Mouse (Mus musculus): ENCODE results near the gene Bcl2l14.

Bcl2l14 gene

DNA sequence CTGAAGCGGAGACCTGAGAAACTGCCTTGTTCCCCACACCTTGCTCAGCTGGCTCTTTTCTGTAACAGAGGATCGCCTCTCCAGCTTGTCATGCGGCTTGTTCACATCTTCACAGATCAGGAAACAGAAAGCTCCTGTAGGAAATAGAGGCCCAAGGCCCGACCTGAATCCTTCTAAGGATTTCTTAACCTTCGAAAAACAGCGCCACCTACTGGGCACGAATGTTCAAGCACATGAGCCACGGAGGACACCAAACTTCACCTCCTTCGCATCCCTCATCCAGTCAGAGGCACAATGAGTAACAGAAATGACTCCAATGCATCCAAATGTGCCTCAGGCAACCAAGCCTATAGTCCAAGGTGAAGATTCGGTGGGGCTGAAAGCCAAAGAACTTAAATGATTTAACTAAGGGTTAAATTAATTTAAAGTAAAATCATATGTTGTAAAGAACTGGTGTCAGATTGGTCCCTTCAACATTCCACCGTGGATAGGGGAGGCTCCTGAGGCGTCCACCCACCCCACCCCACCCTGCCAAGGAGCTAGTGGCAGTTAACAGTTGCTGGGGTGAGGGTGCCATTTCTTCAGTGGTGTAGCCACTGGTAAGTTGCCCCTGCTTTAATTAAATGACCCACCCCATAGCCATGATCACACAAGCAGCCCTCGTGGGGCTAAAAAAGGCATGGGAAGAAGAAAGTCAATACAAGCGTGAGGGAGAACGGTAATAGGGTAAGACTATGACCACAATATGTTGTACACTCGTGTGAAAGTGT is 7.0 kb downstream of the Bcl2l14 start:
- DNase-seq (ENCODE audit: inconsistent ontology term), result peak; percentile 24

DNA sequence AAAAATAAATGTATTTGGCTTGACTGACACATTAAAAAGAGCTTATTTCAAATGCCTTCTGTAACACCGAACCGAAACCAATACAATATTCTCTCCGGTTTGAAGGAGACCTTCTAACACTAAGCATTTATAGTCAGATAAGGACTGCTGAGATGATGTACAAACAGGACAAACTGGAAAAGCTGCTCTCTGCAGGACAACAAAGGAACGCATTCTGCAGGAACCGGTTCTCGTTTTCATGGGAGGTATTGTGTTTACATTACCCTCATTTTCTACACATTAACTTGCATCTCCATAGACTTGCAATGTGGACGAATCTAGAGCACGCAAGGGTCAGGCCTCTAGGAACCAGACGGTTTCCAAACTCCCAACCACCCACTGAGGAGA is 7.6 kb downstream of the Bcl2l14 start:
- no peak for DNase-seq (ENCODE audit: inconsistent ontology term)

DNA sequence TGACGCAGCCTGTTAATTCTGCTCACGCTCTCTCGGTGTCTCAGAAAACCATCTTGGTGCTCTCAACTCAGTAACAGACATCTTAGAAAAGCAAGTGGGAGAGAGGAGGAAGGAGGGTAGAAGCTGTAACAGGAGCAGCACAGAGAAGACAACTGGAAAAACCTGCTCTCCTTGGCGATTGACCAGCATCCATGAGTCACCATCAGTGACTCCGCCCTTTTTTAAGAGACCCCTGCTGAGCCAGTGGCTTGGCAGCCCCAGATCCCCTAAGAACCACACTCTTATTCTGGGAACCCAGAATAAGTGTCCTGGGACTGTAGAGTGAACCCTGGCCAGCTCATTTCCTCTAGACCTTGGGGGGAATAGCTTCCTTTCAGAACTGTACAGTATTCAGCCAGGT is 11.1 kb downstream of the Bcl2l14 start:
- DNase-seq (ENCODE audit: inconsistent ontology term), result no peak

DNA sequence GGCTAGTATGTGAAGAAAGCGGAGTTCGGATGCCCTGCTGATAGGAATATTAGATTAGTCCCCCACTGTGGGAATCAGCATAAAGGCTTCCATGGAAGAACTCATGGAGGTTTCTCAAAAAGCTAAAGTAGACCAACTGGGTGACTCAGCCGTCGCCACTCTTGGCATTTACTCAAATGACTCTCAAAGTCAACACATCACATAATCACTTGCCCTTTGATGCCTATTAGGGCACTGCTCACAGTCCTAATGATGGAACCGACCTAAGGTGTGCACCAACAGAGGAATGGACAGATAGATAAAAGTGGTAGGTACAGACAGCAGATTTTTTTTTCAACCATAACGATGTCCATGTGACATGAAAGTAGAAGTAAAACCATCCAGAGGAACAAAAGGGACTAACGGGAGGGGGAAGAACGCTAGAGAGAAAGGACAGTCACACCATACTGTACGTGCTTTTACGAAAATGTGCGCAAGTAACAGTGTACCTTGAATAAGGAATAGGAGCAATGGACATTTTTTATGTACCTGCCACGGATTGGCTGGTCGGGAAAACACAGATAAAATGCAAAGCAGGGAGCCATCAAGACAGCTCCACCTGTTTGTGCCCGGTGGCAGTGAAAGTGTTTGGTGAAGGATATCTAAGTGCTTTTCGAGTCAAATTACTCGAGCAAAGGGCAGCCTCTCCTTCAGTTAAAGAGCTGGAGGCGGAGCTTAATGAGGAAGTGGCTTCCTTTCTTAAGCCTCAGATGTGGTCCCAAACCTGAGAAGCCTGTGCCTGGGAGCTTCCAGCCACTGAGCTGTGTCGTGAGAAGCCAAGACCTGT is 17.8 kb downstream of the Bcl2l14 start:
- DNase-seq (ENCODE audit: inconsistent ontology term), result no peak

DNA sequence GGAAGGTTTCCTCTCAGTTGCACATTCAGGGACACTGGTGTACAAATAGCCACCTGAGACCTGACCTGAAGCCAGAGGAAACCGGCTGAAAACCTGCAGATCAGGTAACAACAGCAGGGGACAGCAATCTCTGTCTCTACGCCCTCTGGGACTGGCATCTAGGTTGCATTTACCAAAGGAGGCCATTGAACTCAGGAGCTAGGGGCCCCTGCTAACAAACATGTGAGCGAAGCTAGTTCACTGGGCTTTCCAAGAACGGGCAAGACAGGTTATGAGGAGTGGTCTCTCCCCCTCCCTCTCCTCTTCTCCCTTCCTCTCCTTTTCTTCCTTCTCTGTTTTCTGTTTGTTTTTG is 18.4 kb downstream of the Bcl2l14 start:
- no peak for DNase-seq (ENCODE audit: inconsistent ontology term)

DNA sequence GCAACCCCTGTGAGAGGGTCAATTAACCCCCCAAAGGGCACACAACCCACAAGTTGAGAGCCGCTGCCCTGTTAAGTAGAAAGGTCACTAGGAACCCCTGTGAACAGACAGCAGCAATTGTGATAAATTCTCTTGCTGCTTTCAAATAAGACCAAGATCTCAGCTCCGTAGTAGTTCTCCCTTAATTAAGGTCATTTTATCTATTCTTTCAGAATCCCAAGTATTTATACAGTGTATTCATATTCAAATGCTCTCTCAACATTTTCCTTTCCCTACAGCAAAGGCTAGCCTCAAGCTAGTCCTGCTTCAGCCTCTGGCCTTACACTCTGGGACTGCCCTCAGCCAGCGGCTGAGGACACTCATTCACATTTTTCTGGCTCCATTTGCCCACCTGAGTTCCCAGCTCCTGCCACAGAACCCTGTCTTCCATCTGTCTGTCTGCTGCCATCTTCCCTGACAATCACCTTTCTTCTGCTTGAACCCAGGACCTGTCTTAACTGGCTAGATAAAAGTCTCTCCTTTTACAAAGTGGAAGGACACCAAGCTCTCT is 20.5 kb downstream of the Bcl2l14 start:
- no peak for DNase-seq (ENCODE audit: inconsistent ontology term)

DNA sequence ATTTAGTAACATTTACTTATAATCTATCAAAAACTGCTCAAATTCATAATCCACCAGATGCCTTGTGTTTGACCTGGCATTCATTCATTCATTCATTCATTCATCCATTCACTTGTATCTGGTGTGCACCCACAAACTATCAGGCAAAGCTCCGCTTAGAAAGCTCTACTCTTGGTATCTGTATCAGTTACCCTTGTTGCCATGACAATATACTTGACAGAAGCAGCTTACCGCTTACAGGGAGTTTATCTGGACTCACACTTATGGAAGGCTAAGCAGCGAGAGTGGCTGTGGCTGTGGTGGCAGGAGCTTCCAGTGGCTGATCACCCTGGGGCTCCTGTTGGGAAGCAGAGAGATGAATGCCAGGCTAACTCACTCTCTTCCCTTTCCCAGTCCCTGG is 21.8 kb downstream of the Bcl2l14 start:
- no peak for DNase-seq (ENCODE audit: inconsistent ontology term)

DNA sequence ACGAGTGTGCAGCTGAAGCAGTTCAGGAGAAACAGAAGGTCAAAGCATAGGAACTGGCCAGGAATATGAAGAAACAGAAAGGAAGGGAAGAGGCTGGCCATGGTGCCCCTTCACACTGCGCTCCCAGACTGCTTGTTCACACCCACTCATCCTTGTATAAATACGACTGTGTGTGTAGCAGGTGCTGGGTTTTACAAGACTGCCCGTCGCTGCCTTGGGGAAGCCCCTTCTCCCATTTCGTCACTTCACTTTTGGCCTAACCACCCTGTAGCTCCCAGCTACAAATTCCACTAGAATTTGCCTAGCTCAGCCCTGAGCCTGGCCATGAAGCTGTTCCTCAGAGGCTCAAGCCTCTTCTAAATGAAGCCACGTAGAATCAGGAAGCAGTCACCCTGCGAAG is 24.3 kb downstream of the Bcl2l14 start:
- no peak for DNase-seq (ENCODE audit: inconsistent ontology term)

DNA sequence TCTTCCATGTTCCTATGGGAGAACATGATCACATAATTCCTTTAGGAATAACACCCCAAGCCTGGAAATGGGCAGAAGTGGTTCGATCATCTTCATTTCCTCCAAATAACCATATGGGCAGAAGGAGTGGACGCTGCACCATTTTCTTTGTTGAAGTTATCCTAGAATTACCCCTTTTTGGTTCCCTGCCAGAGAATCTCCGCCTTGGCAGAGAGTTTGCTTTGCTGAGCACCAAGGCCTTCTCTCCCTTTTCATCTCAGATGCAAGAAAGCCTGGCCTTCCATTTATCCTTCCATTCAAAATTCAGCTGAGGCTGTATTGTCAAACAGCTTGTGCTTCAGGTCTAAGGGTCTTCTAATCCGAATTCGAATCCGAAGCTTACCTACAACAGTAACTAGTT is 25.8 kb downstream of the Bcl2l14 start:
- no peak for DNase-seq (ENCODE audit: inconsistent ontology term)

DNA sequence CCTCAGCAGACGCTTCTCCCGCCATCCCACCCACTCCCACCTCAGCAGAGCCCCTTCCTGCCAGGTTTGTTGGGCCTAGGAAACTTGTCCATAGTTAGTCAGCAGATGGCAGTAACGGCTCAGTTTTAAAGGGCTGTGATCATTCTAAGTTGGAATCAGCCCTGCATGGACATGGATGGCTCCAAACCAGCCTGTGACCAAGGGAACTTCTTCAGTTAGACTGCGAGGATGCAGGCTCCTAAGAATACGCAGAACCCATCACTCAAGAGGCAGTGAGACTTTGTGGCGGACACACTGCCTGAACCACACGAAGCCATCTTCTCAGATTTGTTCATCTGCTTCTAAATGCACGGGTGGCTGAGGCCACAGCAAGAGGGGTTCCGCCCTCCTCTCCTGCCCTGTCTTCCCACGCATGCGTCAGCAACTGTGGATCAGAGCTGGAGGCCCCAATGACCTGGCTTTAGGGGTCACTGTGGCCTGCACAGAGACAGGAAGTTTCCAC is 29.1 kb downstream of the Bcl2l14 start:
- peak; percentile 59 for DNase-seq (ENCODE audit: inconsistent ontology term)

DNA sequence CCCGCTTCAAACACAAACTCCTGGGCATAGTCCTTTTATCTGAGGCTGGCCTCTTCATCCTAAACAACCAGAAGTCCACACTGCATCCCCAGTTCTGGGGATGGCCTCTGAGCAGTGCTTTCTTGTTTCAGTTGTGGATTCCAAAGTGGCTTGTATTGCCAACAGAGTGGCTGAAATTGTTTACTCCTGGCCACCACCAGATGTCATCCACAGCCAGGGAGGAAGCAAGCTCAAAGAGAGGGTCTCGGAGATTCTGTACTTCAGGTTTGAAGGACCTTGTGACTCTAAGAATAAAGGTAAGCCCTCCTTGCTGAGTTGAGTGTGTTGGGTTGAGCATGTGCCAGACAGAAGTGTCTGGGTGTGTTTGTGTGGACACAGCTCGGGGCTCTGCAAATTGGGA is 31.0 kb downstream of the Bcl2l14 start:
- DNase-seq (ENCODE audit: inconsistent ontology term), result no peak

DNA sequence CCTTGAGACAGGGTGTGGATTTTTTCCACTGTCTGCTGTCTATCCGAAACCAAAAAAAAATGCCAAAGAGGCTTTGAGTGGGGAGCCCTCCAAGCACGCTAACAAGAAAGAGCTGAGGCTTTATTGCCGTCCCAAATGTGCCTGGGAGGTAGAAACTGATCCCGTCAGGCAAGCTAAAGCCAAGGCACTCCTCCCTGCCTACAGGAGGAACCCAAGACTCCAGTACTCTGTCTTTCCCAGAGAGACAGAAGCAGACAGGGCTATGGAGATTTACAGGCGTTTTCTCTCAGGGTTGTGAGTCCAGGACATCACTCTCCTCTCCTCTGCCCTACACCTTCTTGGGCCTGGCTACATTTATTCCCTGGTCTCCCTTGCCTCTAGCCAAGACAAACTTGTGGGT is 32.3 kb downstream of the Bcl2l14 start:
- DNase-seq (ENCODE audit: inconsistent ontology term), result no peak

DNA sequence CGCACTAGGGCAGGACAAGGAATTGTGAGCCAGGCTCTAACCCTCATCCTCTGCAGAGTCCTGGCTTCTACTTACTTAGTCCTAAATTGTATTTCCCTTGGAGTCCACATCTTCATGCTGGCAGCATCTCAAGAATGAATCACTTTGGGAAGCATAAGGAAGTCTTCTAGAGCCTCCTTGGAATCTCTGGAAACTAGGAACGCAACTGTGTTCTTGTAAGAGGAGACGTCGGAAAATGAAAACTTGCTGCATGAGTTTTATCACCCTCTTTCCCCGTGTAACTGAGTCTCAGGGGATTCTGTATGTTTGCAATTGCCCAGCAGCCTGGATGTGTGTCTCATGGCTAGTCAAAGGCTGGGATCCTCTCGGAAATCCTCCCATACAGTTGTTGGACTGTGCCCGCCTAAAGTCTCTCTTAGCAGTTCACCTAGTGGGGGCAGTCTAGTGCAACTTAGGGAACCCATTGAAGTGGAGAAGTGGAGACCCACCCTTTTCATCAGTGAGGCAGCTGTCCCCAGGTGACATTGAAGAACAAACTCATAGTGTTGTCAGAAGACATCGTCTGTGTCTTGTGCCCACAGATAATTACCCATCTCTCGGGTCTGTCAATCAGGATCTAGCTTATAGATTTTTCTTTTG is 34.2 kb downstream of the Bcl2l14 start:
- DNase-seq (ENCODE audit: inconsistent ontology term), result no peak

DNA sequence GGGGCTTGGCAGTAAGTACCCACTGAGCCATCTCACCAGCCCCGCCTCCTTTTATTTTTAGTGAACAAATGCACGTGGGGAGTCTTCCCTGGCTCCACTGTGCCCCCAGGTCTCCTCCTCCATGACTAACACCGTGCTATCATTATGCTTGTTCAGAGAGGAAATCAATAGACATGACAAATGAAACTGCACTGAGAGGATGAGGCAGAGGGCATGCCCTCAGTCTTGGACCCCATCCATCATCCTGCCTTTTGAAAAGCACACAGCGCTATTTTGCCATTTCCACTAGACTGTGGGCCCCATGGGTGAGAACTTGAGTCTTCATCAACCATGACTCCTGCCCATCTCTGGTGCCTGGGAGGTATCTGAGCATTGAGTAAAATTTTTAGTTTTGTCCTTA is 35.5 kb downstream of the Bcl2l14 start:
- peak; percentile 29 for DNase-seq (ENCODE audit: inconsistent ontology term)

DNA sequence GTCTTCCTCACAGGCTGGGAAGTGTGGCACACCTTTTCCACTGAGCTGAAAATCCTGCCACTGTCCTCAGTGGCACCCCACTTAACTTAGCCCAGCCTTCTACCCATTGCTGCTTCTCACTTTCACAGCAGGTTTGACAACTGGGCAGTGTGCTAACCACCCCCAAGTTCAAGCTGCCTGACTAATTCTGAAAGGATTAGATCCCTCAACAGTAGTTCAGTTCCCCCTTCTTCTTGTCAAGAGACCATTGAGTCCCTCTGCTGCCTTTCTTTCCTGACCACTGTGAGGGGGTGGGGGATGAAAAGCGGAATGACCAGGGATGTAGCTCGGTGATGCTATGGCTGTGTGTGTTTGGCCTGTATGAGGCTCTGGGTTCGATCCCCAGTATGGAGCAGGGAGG is 37.2 kb downstream of the Bcl2l14 start:
- no peak for DNase-seq (ENCODE audit: inconsistent ontology term)

DNA sequence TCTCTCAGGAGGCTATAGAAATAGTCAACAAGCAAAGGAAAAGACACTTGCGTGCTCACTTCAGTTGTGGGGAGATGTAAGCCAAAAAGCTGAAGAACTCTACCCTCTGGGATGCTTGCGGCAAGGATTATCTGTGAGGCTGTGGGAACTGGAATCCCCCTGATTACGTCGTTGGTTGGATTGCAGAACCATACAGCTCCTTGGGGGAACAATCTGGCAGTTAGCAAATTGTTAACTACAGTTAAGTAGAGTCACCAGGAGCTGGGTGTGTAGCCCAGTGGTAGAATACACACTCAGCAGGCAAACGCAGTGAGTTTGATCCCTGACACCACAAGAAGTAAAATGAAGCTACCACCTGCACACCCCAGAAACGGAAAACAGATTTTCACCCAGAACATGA is 37.9 kb downstream of the Bcl2l14 start:
- DNase-seq (ENCODE audit: inconsistent ontology term), result no peak

DNA sequence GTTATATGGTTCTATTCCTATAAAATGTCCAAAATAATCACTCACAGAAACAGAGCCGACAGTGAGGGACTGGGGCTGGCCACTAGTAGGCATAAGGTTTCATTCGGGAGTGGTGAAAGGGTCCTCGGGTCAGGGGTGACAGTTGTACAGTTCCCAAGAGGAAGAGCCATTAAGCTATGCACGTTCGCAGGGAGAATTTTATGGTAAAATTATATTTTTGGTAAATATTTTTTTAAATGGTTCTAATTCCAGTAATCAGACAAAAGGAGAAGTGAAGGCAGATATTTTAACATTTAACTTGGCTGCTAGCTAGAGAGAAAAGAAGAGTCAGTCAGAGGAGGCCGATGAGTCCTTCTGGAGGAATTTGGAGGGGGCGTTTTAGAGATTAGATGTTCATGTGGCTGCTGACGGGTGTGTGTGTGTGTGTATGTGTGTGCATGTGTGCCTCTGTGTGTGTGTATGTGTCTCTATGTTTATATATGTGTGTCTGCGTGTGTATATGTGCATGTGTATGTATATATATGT is 38.8 kb downstream of the Bcl2l14 start:
- no peak for DNase-seq (ENCODE audit: inconsistent ontology term)

DNA sequence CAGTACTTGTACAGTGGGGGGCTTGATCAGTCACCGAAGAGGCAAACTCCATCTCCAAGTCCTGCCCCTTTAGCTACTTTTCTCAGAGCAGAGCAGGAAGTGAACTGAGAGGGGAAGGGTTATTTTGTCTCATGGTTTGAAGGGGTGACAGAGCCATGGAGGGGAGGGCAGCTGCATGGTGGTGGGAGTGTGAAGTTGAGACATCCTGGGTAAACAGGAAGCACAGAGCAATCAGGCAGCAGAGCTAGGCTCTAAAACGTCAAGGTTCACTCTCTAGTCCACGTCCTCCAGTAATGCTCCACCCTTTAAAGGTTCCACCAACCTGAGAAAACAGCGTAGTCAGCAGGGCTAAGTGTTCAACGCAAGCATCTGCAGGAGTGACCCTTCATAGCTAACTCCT is 40.8 kb downstream of the Bcl2l14 start:
- DNase-seq (ENCODE audit: inconsistent ontology term), result no peak

DNA sequence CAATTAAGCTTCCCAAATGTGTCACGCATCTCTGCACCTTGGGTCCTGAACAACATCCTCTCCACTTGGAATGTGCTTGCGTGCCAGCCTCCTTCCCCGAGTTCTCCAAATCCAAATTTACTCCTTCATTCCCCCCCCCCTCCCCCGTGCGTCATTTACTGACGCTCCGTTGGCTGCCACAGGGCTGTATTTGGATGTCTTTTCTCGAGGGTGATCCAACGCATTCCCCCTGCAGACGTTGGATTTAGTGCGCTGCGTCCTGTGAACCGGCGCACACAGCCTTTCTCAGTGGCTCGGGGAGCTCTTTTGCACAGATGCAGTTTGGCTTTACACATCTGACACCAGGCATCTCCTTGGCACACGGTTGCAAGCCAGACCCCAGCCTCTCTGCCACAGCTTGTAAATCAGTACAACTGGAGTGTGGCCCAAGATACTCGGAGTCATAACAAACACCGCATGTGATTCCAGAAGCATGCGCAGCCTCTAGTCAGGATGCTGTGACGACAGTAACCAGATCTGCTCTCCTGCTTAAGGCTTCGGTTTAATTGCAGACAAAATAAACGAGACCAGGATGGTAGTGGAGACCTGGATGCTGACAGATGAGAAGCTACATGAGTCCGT is 43.4 kb downstream of the Bcl2l14 start:
- DNase-seq (ENCODE audit: inconsistent ontology term), result peak; percentile 70

DNA sequence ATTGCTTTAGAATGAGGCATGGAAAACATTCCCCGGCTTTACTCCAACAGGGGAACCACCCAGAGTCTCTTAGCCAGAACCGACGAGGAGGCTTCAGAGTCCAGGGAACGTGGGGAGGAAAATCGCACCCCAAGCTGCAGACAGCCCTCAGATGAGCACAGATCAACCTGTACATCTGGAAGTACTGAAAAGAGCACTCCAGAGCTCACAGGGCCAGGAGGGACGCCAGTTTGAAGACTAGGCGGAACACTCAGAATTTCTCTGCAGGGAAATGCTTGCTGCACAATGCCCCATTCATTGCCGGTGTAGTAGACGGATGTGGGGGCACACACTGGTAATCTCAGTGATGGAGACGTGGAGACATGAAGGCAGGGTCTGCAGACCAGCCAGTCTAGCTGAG is 43.9 kb downstream of the Bcl2l14 start:
- no peak for DNase-seq (ENCODE audit: inconsistent ontology term)

DNA sequence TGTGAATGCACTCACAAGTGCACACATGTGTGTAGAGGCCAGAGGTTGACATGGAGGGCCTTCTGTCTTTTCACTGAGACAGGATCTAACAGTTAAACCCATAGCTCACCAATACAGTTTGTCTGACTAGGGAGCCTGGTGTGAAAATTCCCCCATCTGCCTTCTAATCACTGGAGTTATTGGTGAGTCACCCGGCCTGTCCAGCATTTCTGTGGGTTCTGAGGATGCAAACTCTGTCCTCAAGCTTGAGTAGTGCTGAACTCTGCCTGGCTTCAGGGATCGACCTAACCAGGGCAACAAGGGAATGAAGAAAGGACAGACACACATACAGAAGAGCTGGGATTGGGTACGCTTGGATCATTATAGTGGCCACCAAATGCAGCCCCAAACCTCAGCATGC is 45.6 kb downstream of the Bcl2l14 start:
- DNase-seq (ENCODE audit: inconsistent ontology term), result peak; percentile 69

DNA sequence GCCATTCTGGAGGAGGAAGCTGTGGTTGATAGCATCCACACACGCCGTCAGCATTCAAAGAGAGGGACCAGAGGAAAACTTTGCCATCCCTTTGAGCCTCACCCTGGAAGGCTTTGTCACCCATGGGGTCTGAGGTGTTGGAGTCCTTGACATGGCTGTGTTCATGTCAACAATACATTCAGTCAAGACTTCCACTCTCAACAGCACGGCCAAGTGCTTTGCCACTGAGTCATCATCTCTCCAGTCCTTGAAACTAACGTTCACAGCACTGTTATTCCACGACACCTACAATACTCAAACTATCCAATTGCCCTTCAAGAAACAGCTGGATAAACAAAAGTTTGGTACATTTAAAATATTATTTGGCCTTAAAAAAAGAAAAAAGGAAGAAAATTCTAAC is 46.1 kb downstream of the Bcl2l14 start:
- peak; percentile 17 for DNase-seq (ENCODE audit: inconsistent ontology term)

Measured in Muller cell, postnatal 12 days (primary cell).